Mouse (Mus musculus) MN1 (cell line): ENCODE measurements around the gene Pik3ip1.

ENCODE experiments used
- DNase-seq: peaks from one replicate; pipeline ENCODE4 v3.0.0-alpha.2; 2016; ENCODE audit warnings: low spot score

Gene Pik3ip1

DNA sequence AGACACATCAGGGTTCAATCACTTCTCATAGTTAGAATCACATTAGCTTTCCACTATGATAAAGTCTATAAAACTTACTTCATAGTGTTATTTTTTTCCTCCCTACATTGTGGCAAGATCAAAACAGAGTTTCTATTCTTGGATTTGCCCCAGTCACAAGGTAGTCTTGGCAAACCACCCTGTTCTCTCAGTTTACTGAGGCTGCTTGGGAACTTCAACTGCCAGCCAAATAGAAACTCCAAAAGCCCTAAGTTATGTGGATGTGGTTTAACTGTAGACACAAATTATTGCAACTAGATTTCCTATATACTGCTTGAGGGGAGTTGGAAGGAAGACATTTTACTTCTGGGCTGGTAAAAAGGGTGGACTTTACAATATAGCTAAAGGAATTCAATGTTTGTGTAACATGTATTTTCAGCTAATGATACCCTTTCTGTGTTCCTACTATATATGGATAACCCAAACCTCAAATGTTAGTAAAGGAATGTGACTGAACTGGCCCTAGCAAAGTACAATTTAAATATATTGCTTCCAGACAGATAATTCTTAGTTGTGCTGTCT is at the start of gene Pik3ip1:
Pik3ip1 (plus strand) TSS at position 511 of the 561 bp plus-strand sequence.
- DNase-seq, result no peak

DNA sequence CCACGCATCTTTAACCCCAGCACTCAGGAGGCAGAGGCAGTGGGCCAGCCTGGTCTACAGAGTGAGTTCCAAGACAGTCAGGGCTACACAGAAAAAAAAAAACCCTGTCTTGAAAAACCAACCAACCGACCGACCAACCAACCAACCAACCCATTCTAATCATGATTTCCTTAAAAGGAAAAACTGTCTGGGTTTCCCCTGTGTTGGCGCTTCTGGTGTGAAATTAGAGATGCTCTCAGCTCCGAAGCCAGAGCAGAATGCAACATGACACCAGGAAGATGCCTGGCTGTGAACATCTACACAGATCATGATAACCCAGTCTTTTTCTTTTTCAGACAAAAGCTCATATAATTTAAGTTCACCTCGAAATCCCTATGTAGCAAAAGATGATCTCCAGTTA is 47.3 kb upstream of the Pik3ip1 start:
- no peak for DNase-seq

DNA sequence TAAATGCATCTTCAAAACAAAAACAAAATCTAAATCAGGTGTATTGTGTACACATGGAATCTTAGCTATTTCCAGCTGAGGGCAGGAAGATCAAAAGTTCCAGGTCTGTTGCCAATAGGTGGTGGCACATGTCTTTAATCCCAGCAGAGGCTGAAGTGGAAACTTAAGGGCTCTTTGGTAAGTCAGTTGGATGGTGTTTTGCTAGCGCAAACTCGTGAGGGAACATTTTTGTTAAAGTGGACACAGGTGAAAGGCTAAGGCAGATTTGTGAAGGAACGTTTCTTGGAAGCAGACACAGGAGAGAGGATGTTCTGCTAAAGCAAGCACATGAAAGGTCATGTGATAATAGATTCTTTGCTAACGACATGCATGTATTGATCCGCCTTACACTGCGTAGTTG is 46.6 kb upstream of the Pik3ip1 start:
- DNase-seq, result no peak

DNA sequence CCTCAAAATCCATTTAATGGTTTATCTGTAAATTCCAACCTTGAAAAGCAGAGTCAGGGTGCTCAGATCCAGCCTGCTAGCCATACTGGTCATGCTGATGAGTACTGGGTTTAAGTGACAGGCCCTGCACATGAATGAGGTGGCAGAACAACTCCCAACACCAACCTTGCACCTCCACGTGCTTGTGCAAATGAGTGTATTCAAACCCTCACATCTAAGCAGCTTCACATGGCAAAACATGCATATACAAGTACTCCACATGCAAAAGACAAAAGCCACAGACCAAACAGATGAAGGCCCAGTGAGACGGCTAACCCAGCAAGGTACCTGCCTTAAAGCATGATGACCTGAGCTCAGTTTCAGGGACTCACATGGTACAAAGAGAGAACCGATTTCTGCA is 44.3 kb upstream of the Pik3ip1 start:
- no peak for DNase-seq

DNA sequence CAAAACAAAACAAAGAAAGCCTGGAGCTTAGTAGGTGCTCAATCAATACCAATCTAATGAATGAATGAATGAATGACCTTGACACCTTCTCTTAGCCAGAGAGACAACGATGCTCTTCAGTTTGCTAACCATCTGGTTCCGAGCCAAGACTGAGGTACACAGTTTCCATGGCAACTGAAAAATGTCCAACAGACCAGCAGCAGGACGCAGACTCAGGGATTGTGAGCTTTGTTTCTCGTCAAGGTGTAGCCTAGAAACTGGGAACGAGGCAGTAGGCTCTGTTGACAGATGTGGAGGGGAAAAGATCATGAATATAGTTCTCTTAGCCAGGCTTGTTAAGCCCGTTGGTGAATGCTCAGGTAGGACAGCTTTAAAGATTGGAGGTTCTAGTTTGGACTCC is 43.1 kb upstream of the Pik3ip1 start:
- DNase-seq, result peak; percentile 77

DNA sequence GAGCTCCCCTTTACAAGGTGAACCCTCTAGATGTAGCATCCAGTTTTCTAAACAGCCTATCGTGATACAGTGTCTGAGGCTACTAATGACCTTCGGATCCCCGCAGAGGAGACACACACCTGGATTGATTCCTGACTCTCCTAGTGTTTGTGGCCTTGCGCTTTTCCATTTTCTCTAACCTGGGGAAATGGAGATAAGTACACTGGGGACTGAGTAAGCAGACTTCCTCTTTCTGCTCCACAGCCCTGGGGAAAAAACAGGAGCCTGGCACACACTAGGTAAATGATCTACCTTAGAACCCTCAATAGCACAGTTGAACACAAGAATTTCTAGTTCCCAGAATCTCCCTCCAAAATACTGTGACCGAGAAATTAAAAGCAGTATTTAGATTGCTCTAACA is 42.3 kb upstream of the Pik3ip1 start:
- DNase-seq, result no peak

DNA sequence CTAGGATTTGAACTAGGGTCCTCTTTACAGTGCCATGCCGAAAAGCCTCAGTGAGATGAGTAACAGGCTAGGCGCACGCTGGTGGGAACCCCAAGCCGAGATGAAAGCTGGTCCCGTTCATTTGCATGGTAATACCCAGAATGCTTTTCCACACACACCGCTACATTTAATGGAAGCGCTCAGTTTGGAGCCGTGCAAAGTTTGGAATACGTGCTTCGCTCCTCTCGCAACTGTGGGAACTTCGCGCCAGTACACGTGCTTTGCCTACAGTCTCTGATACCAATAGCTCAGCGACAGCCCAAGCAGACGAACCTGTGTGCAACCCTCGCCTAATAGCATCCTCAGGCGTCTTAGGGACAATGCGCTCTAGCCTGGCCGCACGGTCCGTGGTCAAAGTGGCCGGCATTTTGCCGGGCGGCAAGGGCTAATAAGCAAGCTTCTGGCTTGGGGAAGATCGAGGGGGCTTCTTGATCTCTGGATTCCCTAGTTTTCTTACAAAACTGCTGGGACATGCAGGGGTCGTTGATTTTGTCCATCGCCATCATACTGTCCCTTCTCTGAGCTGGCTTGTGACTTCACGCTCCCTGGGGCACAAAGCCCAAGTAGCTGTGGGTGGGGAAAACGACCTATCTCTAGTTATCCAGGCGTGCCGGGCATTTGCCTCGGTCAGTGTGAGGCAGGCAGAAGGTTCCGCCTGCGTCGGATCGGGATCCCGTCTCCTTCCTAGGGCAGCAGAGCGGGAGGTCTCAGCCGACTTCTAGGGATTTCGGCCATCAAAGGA is 41.5 kb upstream of the Pik3ip1 start, which contains the start of gene Patz1:
Patz1 (plus strand) TSS at position 354 of the 781 bp plus-strand sequence.
- DNase-seq, result peak; percentile 88

DNA sequence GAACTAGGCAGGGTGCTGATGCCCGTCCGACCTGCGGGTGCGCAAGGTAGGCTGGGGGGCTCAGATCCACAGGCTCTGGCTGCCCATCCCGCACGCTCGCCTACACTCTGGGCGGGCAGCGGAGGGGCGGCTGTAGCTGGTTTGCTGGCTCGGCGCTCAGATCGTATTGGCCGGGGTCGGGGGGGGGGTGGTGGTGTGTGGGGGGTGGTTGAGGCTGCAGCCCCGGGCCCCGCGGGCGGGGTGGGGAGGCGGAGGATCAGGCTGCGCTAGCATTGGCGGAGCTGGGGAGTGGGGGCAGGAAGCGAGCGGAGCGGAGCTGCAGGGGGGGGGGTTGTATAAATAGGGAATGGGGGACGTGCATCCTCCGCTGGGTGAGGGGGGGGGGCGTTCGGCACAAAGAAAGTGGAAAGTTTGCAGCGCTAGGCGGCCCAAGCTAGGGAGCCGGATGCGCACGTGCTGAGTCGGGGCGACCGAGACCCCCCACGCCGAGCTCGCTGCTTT is 40.8 kb upstream of the Pik3ip1 start:
- DNase-seq, result peak; percentile 88

DNA sequence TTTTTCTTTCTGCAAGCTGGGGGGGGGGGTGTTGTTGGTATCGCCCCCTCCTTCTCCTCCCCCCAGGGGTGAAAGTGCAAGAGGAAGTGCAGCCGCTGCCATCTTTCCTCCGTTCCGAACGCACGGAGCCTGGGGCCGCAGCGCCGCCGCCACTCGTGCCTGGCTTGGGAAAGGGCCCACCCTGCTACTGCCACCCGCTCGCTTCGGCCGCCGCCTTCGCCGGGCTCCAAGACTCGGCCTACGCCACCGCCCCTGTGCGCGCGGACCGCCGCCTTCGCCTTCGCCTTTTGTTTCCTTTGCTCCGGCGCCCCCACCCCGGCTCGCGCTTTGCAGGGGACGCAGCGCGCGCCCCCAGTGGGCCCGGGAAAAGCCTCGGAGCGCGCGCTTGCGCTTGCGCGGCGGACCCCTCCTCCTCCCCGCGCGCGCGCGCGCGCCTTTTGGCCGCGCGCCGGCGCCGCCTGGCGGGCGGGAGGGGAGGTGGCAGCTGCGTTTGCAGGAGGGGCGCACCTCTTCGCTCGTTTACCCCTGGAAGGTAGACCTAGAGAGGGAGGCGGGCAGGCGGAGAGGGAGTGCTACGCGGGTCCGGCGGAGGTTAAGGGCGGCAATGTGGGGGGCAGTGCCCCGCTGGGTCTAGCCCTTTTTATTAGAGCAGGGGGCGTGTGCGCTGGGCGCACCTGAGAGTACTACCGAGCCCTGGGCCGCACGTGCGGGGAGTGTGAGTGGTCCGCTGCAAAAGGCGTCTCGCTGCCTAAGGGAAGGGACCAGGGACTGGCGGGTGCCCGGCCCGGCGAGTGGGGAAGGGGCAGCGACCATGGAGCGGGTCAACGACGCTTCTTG is 40.2 kb upstream of the Pik3ip1 start:
- DNase-seq, result peak; percentile 88

DNA sequence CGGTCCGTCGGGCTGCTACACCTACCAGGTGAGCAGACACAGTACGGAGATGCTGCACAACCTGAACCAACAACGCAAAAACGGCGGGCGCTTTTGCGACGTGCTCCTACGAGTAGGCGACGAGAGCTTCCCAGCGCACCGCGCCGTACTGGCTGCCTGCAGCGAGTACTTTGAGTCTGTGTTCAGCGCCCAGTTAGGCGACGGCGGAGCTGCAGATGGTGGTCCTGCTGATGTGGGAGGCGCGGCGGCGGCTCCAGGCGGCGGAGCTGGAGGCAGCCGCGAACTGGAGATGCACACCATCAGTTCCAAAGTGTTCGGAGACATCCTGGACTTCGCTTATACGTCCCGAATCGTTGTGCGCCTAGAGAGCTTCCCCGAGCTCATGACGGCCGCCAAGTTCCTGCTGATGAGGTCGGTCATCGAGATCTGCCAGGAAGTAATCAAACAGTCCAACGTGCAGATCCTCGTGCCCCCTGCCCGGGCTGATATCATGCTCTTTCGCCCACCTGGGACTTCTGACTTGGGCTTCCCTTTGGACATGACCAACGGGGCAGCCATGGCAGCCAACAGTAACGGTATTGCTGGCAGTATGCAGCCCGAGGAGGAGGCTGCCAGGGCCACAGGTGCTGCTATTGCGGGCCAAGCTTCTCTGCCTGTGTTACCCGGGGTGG is 39.4 kb upstream of the Pik3ip1 start:
- no peak for DNase-seq

DNA sequence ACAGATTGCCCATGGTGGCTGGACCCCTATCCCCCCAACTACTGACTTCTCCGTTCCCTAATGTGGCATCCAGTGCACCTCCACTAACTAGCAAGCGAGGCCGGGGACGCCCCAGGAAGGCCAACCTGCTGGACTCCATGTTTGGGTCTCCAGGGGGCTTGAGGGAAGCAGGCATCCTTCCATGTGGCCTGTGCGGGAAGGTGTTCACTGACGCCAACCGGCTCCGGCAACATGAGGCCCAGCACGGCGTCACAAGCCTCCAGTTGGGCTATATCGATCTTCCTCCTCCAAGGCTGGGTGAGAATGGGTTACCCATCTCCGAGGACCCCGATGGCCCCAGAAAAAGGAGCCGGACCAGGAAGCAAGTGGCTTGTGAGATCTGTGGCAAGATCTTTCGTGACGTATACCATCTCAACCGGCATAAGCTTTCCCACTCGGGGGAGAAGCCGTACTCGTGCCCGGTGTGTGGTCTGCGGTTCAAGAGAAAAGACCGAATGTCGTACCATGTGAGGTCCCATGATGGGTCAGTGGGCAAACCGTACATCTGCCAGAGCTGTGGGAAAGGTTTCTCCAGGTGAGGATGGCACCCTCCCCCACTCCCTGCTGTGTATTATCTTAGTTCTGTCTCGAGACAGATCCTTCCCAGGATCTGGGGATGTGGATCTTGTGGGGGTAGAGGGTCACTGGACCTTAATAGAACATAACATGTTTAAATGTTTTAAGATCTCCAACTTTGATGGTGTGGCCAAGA is 38.7 kb upstream of the Pik3ip1 start:
- no peak for DNase-seq

DNA sequence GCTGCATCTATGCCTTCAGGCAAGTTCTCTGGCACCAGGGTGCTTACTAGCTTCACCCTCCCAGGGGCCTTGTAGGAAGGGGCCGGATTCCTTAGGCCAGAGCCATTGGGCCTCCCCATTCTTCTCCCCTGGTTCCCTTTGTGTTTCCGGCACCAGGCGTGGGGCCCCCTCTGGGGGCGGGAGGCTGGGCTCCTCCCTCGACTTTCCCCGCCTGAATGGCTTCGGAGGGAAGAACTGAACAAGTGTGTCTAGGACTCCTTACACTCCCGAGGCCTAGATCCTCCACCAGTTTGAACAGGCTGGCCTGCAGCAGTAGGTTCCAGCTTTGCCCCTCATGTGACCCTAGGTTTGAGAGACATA is 38.2 kb upstream of the Pik3ip1 start:
- DNase-seq, result no peak

DNA sequence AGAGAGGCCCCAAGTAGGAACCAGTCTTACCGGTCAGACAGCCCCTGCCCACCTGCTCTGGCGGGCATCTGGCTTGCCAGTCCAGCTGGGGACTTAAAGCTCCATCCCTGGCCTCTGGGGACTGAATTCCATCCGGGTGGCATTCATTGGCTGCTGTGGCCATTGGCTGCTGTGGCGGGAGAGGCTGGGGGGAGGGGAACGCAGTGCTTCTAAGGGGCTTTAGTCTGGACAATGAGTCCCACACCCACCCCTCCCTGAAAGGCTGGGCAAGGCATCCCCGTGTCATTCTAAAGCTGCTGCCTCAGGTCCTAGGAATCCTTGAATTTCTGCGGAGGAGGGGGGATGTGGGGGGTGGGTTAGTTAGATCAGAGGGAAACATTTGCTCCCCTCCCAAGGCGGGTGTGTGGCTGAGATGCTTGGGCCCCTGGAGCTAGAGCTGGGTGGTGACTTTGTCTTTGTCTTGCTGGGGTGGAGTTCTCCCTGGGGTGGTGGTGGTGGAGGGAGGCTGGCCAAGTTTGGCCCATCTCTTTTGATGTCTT is 37.4 kb upstream of the Pik3ip1 start:
- peak; percentile 73 for DNase-seq

DNA sequence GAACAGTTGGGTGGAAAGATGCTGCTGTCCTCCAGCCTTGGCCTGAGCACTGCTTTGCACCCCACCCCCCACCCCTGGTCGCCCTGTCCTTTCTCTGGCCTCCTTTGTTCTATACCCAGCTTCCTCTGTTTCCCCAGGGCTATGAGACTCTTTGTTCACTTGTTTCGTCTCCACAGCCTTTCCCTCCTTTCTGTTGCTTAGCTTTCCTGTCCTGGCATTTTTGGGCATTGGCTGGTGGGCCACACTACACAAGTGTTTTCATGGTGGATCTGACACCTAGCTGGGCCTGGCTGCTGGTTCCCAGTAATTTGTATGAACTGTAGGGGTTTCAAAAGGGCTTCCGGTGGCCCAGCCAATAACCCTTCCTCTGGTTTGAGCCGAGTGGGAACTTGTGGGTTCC is 36.8 kb upstream of the Pik3ip1 start:
- DNase-seq, result no peak

DNA sequence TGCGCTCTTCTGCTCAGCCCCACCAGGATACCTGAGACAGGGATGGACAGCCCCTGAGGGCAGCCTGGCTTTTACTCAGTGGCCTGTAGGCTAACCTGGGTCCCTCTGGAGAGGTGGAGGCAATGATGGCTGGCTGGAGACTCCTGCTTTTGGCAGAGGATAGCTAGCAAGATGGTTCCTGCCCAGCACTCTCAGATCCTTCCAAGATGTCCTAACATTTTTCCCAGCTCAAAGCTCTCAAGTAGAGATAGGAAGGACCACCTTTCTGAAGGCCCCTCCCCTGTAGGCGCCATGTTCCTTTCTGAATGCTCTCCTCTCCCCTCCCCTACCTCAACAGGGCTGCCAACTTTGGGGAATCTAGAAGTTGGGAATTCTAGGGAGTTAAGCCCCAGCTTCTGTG is 35.6 kb upstream of the Pik3ip1 start:
- DNase-seq, result no peak

DNA sequence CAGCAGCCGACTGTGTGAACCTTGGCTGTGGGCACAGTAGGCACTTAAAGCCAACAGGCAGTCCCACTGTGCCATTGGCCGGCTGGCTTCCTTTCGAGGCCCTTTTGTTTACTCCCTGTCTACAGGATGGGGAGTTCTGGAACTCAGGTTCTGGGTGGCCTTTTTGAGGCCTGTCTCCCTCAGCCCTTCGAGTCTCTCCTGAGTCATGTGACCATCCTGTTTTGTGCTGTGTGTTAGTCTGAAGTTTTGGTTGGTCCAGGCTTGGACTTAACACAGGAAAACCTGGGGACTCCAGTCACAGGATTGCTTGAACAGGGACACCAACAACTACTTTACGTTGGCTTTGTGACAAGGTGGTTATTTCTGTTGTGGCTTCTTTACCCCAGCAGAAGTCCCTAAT is 34.1 kb upstream of the Pik3ip1 start:
- DNase-seq, result no peak

DNA sequence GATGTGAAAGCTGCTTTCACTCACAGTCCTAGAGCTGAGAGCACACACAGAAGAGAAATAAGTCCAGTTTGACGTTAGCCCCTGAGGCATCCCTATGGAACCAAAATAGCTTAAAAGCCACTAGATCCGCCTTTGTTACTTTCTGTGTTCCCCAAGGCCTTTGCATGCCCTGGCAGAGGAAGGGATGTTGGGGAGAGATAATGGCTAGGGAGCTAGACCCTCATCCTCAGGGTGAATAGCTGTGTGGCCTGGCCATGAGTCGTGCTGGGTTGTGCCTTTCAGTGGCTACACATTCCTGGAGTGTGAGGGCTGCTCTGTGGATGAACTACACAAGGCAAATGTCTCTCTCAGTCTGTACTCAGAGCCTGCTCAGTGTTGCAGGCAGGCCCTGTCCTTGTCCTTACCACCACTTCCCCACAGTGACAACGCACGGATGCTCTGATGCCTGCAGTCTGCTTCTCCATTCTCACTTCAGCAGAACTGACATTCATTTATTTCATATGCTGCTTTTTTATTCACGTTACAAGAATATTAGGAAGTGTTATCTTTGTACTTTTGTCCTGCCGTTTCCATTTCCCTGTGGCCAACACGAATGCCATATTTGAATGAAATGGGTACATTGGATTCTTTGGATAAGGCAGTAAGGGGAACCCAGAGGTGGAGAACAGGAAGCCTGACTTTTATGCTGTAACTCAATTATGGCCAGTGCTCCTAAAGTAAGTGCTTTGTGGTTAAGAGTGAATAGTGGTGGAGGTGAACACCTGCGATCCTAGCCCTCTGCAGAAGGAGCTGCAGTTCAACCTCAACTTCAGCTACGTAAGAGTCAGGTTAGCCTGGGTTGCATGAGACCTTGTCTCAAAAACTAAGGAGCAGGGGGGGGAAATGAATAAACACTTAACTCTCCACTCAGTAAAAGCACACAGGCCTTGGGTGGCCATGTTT is 32.1 kb upstream of the Pik3ip1 start:
- no peak for DNase-seq

DNA sequence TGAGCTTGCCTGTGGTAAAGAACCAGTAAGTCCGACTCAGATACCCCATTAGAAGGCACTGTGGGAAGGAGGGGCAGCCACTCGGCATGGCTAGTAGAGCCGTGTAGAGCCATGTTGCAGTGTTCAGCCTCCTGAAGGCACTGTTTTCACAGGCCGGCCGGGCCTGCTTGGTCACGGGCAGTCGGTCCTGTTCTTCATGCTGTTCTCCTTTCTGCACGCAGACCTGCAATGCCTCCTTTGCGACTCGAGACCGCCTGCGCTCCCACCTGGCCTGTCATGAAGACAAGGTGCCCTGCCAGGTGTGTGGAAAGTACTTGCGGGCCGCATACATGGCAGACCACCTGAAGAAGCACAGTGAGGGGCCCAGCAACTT is 31.4 kb upstream of the Pik3ip1 start:
- DNase-seq, result no peak

DNA sequence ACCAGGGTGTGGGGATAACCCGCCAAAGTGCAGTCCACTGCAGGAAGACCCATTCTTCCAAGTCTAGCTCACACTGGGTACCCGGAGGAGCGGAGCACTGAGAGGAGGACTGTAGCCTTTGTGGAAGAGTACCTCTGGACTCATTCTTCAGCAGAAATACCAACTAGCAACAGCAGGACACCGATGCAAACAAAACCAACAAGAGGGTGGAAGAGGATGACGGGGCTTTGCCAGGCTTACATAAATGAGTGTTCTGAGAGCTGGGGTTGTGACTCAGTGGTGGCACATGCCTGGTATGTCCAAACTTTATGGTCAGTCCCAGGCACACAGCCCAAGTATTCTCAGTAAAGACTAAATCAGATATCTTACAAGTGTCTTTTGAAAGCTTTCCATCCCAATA is 29.1 kb upstream of the Pik3ip1 start:
- no peak for DNase-seq

DNA sequence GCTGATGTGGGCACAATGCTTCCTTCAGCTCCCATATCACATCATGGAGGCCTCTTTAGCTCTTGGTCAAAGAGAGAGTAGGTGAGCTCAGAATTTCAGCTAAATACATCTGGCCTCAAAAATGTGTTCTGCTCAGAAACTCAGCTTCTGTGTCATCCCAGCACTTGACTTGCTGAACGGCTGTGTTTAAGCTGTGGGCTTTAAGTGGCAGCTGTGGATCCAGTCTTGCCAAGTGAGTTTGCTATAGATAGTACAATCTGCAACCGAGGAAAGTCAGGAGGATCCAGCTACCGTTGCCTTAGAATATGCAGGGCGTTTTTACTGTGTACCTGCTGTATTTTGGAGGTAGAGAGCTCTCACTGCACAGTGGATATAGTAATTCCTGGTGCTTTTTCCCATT is 27.8 kb upstream of the Pik3ip1 start:
- no peak for DNase-seq
